Mouse (Mus musculus) testis, adult 2 months (tissue): ENCODE measurements around the gene Dnaaf1.

Experiments used
- CTCF ChIP-seq: fragments of 200-500 bp; IDR thresholded peaks from 2 replicates; pipeline ENCODE4 v1.5.1; 2012; ENCODE audit warnings: low read depth, mild to moderate bottlenecking, inconsistent platforms, low read length, moderate library complexity; ENCODE audit not compliant: control insufficient read depth, insufficient read depth, insufficient replicate concordance
- POLR2A ChIP-seq: fragments of 200-500 bp; IDR thresholded peaks from 2 replicates; pipeline ENCODE4 v1.6.1; 2012; ENCODE audit warnings: low read depth, mild to moderate bottlenecking, inconsistent platforms, low read length, moderate library complexity; ENCODE audit not compliant: control insufficient read depth

GRCm38 (mm10) chr8:119555861-119556260 is 19.2 kb upstream of the Dnaaf1 start:
- TF ChIP-seq POLR2A (no peak), CTCF (no peak)
